Mouse (Mus musculus) layer of hippocampus, postnatal 14 days (tissue): ENCODE measurements around the gene Iba57. TPM values are rescaled to one million over a fixed set of nuclear protein-coding genes. Genes with fewer than 3 reads are reported as not detected.

Experiments used
- DNase-seq, 2 experiments: peaks; one replicate each; pipeline ENCODE4 v3.0.0; 2021 to 2022; ENCODE audit warnings: low spot score in 2 of 2, mixed read lengths in 1 of 2
- total RNA-seq, 2 experiments: library from RNA; stranded (reverse); gene quantifications; 2 replicates each; pipeline ENCODE4 v1.2.3; 2021

Iba57 gene
- total RNA-seq, 2 experiments from 2014 or later = 7.7 to 9.9 TPM

DNA sequence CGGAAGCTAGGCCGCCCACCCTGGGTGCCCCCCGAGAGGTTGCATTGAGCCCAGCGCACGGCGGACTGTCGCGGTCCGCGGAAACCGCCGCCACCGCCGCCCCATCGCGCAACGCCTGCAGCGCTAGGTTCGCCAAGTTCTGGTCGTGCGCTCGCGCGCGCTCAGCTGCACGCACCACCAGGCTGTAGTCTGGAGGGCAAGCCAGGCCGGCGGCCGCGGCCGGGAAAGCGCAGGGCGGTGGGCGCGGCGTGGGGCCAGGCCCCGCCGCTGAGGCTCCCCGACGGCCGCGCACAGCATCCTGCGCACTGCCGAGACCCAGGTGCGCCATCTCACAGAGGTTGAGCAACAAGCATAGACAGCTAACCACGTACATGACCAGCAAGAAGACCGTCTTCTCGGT is 12.9 kb upstream of the Iba57 start:
- no peak for DNase-seq

DNA sequence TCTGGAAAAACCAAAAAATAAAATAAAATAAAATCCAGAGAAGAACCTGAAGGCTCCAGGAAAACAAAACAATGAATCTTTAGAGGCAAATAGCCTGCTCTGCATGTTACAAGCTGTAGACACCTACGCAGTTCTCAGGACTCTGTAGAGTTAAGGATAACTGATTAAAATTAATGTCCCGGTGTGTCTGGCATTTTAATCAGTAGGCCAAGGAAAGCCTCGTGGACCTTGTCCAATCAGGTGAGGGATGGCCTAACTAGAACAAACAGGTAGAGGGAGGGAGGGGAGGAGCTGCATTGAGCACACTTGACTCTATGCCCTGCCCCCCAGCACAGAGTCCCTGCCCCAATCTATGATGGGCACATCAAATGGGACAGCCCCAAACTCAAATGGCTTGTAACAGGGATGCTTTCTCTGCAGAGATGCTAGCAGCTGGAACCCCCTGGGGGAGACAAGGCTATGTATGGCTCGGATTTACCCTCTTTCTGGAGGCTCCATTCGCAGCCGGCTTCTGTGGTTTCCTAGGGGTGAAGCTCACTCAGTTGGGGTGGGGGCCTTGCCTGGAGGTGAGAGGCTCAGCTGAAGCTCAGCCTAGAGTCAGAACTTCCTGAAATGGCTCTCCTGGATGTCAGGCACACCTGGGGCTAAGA is 10.8 kb upstream of the Iba57 start:
- no peak for DNase-seq

DNA sequence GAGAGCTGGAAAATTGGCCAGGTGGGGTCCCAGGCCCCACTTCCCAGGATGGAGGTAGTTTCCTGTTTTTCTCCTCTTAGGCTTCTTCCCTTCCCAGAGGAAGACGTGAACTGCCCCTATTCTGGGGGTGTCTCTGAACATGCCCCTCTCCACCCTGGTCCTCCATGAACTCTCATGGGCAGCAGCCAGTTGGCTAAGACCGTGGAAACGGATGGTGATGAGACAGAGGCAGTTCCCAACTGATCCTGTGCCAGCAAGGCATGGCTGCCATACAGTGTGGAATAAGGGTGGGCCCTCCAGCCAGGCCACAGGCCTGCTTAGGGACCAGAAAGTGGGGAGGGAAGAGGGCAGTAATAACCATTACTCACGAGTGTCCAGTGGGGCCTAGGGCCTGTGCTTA is 7.0 kb upstream of the Iba57 start:
- DNase-seq = no peak

DNA sequence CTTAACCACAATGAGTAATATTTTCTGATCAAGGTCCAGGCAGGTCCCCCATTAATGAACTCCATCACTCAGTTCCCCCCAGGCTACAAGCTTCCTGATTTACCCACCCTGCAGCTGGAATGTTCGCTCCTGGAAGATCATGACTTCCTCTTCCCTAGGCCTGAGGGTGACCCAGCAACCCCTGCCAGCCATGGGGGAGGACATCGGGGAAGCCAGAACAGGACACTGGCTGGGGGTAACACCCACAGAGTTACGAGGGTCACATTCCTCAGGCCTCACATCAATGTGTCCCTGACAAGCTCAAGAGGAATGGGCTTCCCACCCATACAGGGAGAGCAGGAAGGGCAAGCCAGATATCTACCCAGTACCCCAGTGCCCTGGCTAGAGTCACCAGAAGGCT is 6.3 kb upstream of the Iba57 start:
- no peak for DNase-seq

DNA sequence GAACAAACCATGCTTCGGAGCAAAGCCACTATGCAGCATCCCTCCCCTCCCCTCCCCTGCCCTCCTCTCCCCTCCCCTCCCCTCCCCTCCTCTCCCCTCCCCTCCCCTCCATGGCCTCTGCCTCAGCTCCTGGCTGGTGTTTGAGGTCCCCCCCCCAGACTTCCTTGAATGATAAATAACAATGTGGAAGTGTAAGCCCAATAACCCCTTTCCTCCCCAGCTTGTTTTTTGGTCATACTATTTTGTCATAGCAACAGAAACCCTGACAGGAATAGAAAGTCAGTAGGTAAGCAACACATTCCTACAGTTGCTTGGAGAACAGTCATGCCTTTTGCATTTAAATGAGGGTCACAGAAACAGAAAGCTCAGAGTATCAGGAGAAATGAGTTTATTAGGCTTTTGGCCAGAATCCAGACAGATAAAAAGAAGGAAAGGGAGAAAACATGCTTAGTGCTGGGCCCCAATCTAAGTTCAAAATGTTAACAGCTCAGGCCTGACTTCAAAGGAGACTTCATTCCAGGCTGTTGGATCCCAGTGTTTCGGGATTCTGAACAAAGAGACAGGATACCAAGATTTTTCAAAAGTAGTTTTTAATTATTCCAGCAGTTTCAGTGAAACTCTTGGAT is 2.2 kb upstream of the Iba57 start:
- no peak for DNase-seq

DNA sequence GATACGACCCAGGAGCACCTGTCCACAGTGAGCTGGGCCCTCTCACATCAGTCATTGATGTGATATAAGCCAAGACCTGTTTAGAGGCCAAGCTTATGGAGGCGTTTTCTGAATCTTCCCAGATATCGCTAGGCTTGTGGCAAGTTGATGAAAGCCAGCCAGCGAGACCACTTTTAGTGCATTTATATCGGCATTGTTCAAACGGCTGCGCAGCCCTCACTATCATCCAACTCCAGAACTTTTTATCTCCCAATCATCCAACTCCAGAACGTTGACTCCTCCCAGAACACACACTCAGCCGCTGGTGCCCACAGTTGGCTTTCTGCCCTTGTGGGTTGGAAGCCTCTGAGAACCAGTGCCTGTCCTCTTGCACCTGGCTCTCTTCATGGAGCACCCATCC is 845 bp upstream of the Iba57 start:
- no peak for DNase-seq

DNA sequence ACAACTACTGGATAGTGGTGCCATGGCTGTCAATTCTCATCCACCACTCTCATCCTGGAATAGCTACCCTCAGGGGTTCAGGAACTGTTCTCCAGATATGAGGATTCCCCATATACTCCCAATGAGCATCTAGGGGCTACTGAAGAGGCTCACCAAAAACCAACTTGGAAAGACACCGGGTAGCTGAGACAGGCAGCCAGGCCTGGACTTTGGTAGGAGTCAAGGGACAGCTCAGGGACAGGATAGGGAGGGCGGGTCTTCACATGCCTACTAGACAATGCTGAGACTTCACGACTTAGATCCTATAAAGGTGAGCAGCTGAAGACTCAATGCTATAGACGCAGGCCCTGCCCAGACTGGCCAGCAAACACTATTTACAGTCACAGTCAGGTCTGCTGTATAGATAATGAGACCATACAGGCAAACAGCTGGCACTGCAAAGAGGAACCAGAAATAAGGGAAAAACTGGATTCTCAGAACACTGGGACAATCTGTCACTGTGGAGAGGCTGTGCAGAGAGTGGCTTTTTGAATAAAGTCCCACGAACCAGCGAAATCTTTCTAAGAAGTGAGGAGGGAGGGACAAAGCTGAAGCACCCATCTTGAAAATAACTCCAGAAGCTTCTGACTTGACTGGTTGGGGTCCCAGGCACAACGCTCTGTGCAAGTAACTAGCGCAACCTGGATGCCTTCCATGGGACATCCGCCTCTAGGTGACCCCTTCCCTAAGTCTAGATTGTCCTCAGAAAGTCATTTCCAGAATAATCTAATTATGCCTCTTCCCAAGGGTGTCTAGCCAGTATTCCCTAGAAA is 890 bp downstream of the Iba57 start:
- DNase-seq = peak in 1 of 2 experiments; percentile 9

DNA sequence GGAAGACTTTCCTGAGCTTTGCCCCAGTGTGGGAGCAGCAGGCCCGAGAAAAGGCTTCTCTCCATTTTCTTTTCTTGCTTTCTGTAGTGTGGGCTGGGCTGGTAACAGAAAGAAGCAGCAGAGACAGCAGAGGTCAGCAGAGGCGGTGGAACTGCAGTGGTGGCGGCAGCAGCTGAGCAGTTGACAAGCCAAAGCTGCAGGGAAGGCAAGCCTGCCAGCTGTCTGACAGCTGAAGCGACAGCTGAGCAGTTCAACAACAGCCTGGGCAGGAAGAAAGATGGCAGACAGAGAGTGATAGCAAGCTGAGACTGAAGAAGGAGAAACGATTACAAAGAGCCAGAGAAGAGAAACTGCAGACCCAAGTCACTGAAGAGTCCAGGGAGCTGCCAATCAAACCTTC is 2.1 kb downstream of the Iba57 start:
- DNase-seq = peak in 1 of 2 experiments; percentile 16

DNA sequence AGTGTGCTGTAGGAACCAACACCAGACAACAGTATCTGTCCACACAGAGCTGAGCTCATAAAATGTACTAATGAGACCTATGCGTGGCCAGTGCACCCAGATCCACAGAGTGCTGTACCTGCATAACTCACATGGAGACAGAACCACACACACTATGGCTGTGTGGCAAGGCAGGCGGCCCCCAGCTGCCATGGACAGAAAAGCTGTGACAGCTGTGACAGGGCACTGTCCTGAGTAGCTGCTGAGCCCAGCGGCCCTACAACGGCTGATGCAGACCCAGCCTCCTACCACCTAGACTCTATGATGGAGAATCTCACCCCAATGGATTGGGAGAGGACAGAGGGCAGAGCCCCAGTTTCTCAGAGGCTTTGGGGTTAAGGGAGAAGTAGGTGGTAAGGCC is 4.0 kb downstream of the Iba57 start:
- no peak for DNase-seq

DNA sequence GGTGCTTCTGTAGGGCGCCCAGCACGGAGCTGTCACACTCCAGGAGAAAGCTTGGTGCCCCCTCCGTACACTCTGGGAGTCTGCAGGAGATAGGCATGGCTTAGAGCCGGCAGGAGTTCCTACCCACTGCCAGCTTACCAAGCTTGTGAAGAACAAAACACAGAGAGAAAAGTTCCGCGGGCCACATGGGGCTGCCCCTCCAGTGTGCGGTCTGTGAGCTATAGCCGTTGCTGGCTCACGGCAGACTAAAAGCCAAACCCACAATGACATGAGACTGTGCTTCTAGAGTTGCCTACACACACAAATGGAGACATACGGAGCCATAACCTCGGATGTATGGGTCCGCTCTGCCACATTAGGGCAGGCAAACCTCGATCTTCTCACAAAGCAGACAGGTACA is 4.4 kb downstream of the Iba57 start:
- no peak for DNase-seq

DNA sequence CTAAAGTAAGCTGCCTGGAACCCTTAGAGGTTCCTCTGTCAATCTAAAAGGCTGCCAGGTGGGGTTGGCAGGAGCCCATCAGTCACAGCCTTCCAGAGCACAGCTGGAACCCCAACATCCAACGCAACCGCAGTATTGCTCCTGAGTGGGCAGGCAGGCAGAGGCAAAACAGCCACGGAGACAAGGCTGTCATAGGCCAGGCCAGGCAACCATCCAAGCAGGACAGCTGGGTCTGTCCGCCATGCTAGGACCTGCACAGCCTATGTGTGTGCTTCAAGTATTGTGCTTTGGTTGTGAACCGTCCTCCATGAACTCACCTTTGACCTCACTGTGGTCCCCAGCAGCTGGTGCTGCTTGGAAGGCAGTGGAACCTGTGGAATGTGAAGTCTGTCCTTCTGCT is 7.6 kb downstream of the Iba57 start:
- DNase-seq = no peak

DNA sequence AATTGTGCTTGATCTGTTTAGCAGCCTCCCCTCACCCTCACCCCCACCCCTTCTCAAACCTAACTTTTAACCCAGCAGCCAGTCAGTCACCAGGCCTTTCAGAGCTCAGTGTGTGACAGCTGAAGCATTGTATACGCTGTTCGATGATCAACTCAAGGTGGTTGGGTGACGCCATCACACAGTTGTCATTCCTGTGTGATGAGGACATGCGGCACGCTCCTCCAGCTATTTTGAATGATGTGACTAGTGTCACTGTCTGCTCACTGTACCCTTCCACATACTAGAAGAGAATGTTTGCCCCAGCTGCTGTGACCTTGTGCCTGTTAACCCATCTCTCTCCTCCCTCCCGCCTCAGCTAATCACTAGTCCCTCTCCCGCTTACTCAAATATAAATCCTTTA is 9.3 kb downstream of the Iba57 start:
- DNase-seq = no peak

DNA sequence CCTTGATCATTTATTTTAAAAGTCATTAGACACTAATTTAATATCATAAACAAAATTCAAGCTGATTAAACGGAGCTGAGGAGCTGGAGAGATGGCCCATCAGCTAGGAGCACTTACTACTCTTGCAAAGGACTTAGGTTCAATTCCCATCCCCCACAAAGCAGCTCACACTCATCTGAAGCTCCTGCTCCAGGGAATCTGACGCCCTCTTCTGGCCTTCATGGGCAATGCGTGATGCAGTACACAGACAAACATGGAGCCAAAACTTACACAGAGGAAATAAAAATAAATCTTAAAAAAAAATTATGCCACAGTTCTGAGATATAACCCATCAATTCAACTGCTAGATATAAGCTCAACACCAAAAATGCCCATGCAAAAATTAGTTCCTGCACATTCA is 11.8 kb downstream of the Iba57 start:
- DNase-seq = no peak

DNA sequence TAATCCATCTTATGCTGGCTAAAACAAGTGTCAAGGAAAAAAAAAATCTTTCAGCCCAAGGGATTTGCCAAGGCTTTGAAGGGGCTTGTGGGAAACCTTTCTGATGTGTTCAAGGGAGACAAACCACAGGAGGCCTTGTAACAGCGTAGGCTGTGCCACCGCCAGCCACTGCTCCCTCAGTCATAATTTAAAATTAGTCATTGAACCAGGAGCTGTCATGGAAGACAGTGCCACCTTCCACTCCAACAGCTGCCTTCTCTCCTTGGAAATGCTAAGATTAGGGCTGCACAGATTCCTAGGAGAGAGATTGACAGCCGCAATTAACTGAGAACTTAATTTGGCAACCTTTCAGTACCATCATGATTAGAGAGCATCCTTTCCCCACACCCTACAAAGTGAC is 14.2 kb downstream of the Iba57 start:
- DNase-seq = no peak

DNA sequence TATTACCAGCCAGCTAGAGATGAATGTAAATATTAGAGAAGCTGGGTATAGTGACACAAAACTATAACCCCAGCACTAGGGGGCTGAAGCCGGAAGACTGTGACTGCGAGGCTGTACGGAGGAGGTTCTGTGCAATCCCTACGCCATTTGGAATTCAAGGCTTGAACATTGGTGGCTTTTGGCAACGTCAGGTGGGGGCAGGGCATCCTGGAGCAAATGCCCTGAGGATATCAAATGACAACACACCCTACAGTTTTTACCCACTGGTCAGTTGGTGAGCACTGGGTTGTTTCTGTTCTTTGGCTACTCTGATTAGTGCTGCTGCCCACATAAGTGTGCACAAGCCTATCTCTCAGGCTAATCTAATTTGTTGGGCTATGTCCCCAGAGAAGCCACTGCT is 20.6 kb downstream of the Iba57 start:
- DNase-seq = no peak

DNA sequence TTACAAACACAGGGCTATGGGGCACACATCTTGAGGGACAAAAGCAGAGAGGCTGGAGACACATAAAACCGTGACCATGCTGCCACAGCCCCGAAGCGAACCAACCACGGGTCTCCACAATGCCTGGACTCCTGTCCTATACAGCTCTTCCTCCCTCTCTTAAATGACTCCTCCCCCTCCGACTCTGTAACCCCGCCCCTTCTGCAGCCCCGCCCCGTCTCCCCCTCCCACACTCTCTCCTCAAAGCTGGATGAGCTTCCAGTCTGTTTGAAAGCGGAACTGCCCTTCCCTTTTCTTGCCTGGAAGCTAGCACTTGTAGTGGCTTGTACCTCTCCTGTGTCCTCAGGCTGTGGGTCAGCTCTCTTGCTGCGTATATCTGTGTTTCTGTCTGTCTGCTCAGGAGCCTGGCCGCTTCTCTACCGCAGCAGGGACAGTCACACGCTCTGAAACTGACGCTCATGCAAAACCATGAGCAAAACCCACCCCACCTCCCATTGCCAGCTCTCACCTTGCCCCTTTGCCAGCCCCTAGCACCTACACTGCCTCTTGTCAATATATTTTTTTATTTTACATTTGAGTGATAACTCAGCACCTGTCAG is 21.7 kb downstream of the Iba57 start:
- DNase-seq = no peak

DNA sequence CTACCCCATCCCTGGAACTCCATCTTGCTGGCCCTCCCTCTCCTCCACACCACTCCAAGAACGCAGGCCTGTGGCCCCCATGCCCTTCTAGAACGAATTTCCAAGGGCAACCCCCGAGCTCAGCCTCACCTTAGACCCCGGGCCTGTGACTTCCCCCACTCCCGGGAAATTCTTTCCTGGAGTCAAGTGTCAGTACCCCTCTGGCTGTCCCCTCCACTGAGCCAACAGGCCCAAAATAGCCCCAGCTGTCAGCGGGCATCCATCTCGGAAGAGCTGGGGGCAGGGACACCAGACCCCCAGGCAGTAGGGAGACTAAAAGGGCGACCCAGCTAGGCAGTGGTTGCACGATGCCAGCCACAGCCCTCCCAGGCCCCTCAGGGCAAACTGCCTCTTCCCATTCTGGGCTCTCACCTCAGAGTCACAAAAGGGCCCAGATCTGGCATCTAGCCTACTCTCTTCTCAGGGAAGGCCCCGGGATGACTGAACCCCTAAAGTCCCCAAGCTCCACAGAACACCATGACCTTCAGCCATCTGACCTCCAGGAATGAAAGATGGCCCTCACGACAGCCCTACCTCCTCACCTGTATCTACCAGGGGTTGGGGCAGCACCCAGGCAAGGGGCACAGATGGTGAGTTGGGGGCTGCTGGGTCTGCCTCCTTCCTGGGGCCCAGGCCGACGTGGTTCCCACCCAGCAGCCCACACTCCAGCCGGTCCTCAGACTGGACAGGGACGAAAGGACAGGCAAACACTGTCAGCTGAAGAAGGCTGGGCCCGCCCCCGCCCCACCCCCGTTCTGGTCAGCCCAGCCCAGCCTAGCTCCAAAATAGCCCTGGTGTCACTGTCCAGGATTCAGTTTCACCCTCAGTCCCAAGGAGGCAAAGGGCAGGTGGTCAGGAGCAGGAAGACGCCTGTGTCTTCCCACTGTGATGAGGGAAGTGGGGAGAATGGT is 24.7 kb downstream of the Iba57 start:
- no peak for DNase-seq

DNA sequence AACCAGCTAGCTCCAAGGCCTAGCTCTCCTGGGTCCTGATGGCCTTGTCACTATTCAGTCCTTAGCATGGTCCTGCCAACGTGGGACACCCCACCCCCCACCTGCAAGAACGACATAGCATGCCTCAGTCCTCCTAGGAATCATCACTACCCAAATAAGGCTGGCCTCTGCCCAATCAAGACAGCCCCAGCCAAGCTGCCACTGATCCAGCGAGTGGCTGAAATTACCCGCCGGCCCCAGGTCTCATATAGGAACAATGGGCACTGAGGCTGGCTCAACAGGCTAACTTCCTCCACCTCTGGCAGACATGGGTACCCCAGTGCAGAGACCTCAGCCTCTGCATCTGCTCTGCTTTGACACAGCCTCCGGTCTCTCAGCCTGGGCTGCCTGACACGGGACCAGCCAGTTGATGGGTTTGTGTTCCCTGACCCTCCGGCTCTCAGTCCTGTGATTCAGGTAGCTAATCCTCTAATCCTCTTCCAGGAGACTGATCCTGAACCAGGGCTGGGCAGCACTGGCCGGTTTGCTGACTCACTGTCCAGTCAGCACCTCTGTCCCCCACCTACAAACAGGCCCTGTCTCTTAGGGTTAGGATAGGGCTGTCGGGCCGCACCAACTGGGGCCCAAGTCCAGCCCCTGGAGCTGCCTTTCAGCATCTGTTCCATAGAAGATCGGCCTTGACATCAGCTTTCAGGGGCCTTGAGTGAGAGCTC is 26.4 kb downstream of the Iba57 start:
- no peak for DNase-seq

DNA sequence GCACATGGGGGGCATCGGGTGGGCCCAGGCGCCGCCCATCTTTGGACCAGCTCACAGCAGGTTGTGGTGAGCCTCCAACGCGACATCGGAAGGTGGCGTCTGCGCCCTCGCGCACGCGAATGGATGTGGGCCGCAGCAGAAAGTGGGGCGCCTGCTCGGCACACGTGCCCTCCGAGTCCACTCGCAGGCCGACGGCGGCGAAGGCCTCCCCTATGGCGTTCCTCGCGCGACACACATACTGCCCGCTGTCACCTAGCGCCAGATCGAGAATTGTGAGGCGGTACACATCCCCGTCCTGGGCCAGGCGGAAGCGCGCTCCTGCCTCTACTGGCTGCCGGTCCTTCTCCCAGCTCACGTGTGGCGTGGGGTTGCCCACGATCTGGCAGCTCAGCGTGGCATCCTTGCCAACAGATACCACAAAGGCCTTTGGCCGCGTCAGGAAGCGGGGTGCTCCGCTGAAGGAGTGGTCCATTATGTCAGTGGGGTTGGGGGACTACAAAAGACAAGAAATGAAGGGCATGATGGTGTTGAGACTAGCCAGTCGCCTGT is 27.6 kb downstream of the Iba57 start, which contains the start of gene Obscn:
Gene Obscn (minus strand): TSS at position 499 of the 549 bp plus-strand sequence.
- DNase-seq = no peak
